Mouse (Mus musculus): ENCODE measurements around the gene Thy1.
A peak's percentile ranks its signal among the peaks of the same experiment; 100 is the strongest.

Thy1 gene

DNA sequence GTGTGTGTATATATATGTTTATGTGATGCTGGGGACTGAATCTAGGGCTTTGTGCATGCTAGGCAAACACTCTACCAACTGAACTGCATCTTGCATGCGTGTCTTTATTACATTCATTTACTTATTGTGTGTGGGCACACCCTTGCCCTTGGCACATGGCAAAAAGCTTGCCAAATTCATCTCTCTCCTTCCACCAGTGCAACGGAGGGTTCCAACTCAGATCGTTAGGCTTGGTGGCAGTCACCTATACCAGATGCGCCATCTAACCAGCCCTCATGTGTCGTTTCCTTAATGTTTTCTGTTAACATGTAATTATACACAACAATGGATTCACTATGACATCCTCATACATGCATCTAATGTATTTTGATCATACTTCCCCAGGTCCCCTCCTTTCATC lies 39.1 kb downstream of the Thy1 start:
- no peak for DNase-seq (ENCODE audit: low read depth)

DNA sequence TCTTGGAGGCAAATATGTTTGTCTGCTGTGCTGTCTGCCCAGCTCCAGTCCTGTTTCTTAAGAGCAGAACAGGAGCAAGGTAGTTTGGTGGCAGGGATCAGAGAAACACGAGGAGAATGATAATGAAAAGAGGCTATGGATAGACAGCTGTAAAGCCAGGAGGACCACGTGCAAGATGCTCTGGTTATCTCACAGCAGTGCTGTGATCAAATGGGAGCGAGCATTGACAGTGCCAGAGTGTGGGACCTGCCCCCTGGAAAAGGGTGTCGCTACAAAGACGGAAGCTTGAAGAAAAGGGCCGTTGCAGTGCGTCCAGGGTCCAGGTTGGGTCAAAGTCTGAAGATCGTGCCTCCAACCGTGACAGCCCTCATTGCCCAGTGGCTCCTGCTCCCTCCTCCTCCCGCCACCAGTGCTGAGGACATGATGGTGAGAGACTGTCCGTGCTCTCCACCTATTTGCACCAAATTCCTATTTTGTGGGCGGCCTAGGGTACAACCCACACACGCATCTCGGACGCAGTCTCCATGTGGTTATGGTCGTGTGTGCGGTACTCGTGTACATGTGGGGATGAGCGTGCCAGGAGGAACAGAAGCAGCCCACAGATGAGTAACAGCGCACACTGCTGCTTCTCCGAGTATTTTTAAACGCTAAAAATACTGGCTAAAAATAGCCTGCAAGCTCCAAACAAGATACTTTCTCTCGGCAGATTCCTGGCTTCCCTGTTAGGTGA lies 40.4 kb downstream of the Thy1 start:
- peak; percentile 22 for DNase-seq (ENCODE audit: low read depth)

GRCm38 (mm10) chr9:44084236-44084635 lies 41.1 kb downstream of the Thy1 start:
- DNase-seq (ENCODE audit: low read depth): no peak

DNA sequence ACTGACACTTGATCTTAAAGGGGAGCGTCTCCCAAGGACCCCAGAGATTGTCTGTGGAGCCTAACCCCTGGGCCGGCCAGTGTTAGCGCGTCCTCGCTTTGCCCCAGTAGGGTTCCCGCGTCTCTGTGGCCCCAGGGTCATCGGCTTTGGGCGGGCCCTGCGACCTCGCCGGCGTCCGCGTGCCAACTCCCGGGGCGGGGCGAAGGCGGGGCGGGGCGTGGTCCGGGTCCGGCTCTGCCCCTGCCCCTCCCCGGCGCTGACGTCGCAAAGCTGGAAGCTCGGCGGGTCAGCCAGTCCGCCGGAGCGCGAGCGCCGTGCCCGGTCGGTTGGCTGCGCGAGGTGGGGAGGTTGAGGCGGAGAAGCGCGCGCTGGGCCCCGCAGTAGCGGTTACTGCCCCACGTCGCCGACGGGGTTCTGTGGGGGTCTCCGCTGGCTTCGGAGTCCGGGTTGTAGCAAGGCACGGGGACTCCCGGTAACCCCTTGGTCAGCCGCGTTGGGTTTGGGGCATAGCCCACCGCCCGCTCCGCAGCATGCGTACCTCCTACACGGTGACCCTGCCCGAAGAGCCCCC lies 41.6 kb downstream of the Thy1 start:
- DNase-seq (ENCODE audit: low read depth): peak; percentile 80

GRCm38 (mm10) chr9:44085276-44085675 lies 42.1 kb downstream of the Thy1 start:
- DNase-seq (ENCODE audit: low read depth): no peak

DNA sequence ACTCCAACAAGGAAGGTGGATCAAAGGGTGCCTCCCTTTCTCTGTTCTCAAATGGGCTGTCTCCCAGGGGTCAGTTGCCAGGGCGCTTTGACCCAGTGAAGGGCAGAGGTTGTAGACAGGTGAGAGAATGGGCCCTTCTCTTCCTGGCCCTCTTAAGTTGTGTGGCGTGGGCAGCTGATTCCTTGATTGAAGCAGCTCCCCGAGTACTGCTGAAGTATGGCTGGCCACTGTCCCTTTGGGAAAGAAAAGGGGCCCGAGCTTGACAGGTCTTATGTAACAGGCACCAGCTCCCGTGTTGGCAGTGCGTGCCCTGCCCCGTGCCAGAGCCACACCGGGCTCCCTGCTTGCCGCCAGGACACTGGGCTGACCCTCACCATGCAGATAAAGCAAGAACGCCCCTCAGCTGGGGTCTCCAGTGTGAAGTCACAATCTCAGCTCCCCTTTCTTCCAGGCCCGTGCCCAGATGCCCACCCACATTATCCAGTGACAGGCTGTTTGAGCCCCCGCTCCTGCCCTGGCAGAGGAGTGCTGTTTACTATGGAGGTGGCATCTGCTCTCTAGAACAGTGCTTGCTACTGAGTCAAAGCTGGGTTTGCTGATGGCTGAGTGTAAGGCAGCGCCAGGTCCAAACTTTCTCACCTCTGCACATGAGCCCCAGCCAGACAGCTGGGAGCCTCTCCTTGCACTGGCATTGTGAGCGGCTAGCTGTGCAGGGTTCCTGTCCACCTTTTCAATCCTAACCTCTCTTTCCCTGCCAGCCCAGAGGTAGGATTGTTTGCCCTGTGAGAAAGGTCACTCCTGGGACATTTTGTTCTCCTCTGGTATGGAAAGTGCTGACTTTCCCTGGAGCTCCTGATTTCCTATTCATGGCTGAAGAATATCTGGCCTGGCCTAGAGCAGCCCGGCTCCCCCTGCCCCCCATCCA lies 42.8 kb downstream of the Thy1 start:
- no peak for DNase-seq (ENCODE audit: low read depth)

- no peak for DNase-seq (ENCODE audit: low read depth)
Measured at GRCm38 (mm10) chr9:44086960-44087359, 43.8 kb downstream of the Thy1 start.

- peak; percentile 80 for DNase-seq (ENCODE audit: low read depth)
Measured at GRCm38 (mm10) chr9:44087761-44088455, 44.7 kb downstream of the Thy1 start.

DNA sequence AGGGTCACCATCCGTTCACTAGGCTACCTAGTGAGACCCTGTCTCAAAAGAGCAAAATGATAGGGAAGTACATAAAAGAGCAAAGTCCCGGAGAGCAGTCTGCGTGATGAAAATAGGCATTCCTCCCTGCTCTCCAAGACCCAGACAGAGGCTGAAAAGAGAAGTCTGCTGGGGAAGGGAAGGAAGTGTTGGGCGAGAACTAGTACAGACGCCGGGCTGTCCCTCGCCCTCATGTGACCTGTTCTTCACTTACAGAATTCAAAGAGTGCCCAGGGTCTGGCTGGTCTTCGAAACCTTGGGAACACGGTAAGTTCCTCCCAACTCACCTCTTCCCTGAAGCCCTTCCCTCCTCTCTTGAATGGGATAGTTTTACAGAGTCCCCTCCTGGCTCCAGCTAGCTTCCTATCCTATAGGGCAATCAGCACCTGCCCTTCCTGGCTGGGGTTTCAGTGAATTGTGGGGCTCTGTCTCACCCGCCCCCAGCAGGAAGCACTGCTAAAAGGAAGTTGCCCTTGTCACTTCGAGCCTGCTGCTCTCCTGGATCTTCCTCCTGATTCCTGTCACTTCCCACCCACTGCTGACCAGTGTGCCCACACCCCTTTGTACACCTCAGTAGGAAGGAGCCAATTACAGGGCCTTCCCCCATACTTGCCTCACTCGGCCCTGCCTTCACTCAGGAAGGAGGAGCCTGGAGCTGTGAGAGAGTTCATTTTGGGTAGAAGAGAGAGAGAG lies 45.9 kb downstream of the Thy1 start:
- no peak for DNase-seq (ENCODE audit: low read depth)

DNA sequence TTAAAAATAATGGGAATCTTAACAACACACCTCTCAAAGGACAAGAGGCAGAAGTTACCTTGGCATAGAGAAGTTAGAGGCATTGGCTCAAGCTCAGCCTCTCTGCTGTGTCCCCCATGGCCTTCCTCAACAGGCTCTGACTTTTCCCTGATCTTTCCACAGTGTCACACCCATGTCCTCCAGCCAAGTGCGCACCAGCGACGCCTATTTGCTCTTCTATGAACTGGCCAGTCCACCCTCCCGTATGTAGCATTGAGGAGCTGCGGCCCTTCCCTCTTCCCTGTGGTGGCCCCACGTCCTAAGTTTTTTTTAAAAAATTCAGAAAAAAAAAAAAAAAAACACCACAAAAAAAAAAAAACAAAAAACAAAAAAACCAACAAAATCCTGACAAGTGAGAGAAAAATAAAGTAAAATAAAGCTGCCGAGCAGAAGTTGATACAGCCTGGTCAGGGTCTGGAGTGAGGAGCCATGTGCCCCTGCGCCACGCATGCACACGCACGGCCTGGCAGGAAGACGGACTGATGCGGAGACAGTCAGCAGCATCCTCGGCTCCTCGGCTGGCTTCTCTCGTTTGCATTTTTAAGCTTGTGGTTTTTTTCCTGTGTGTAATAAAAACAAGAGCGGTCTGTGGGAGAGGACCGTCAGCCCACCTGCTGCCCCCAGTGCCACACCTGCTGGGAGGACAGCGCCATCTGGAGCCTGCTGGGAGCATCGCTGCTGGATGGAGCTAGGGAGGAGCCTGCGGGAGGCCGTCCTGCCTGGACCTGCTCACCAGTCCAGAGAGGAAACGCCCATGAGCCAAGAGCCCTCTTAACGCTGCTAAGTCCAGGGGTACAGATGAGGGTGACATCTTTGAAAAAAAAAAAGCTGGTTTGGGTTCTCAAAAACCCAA lies 50.7 kb downstream of the Thy1 start:
- DNase-seq (ENCODE audit: low read depth): peak; percentile 58

GRCm38 (mm10) chr9:44094737-44095136 lies 51.6 kb downstream of the Thy1 start:
- DNase-seq (ENCODE audit: low read depth): no peak

- no peak for DNase-seq (ENCODE audit: low read depth)
Measured at GRCm38 (mm10) chr9:44095781-44096180, 52.6 kb downstream of the Thy1 start.

- DNase-seq (ENCODE audit: low read depth): no peak
Measured at GRCm38 (mm10) chr9:44096536-44096935, 53.4 kb downstream of the Thy1 start.

All from NIH3T3 (cell line).